In the genomic region with DNA sequence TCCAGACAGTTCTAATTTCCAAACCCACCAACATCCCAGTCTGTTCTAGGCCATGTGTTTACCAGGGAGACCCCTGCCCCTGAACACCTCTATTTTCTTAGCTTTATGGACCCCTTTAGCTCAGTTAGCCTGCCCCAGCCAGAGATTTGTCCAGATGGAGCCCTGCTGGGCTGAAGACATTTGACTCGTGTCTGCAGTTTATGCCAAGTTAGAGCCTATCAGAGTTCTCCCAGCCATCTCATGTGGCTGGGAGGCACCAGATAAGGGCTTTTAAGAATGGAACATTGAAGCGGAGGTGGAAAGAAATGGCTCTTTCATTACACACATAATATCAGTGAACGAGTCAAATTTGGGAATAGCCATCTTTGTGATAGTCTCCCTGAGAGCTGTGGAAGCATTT, we compare ENCODE assay signal across 24 mouse cellular contexts. TPM values are rescaled to one million over a fixed set of nuclear protein-coding genes. Genes with fewer than 3 reads are reported as not detected.
A peak's percentile ranks its signal among the peaks of the same experiment; 100 is the strongest.
DNase-seq lines count a peak whose midpoint lies in the region; ATAC-seq lines count a peak whose summit lies in the region.
"Had no signal": no experiment of that assay in that cellular context is flagged by ENCODE, and none has a peak within 500 bp of the region (broad histone marks: within the 10 kb centered on the region; RNA-seq: fewer than 3 reads in every experiment).

No protein-coding gene starts in this region.

- H3K4me2 ChIP-seq in liver, embryonic 16.5 days (ENCODE audit: low read depth, low read length): peak overlapping the region; percentile 54
- H3K4me2 ChIP-seq: forebrain, embryonic 15.5 days; heart, embryonic 15.5 days; limb, embryonic 15.5 days had no signal

- DNase-seq in heart, embryonic 10.5 days (ENCODE audit: low spot score): no peak
- no peak for DNase-seq in heart, postnatal 10 days
- peak; percentile 60 for DNase-seq in c-Kit-negative CD71-positive TER-119-positive erythroid progenitor cells, embryonic 14.5 days (ENCODE audit: low read depth, low spot score)
- no peak for DNase-seq in embryo, embryonic 11 days
- DNase-seq in embryo, embryonic 10 days (ENCODE audit: low spot score): no peak
- DNase-seq: adrenal gland, postnatal 10 days; cerebellum, adult 11-12 months; cerebellum, postnatal 25 days; gastrocnemius, postnatal 36 days; kidney, adult 2 months; kidney, postnatal 10 days; midbrain, embryonic 14.5 days had no signal

- no peaks in the 10 kb centered on the region for H3K36me3 ChIP-seq in heart, embryonic 10.5 days
- H3K36me3 ChIP-seq in liver, embryonic 16.5 days (ENCODE audit: control insufficient read depth, insufficient read depth): no peaks in the 10 kb centered on the region
- H3K36me3 ChIP-seq: forebrain, embryonic 15.5 days; G1E; limb, embryonic 15.5 days had no signal

- H3K27ac ChIP-seq in heart, embryonic 10.5 days: peak overlapping the region; percentile 52; the same call in 1 of the 2 replicates
- H3K27ac ChIP-seq in liver, embryonic 16.5 days (ENCODE audit: low read length): peak overlapping the region; percentile 84
- H3K27ac ChIP-seq: forebrain, embryonic 15.5 days; heart, embryonic 15.5 days; layer of hippocampus, adult 2 months; limb, embryonic 15.5 days had no signal

- WGBS in heart, embryonic 10.5 days: 47% methylated on average over 3 of the region's 3 CpGs
- 19% methylated on average over 3 of the region's 3 CpGs for WGBS in liver, embryonic 16.5 days (ENCODE audit: insufficient replicate concordance)

- intact Hi-C loops in heart, postnatal 10 days (cut with DNase I): no loop called here

- H3K4me1 ChIP-seq in heart, embryonic 10.5 days: peaks cover 43% of the 10 kb centered on the region
- H3K4me1 ChIP-seq in liver, embryonic 16.5 days (ENCODE audit: control insufficient read depth, low read depth, low read length): peaks cover 37% of the 10 kb centered on the region
- H3K4me1 ChIP-seq: limb, embryonic 15.5 days had no signal

- no peaks in the 10 kb centered on the region for H3K9me3 ChIP-seq in heart, embryonic 10.5 days
- H3K9me3 ChIP-seq in liver, embryonic 16.5 days (replicated peaks; ENCODE audit: control insufficient read depth, low read length): no peaks in the 10 kb centered on the region
- H3K9me3 ChIP-seq: forebrain, embryonic 15.5 days; G1E; heart, embryonic 15.5 days; limb, embryonic 15.5 days had no signal

- H3K4me3 ChIP-seq in heart, embryonic 10.5 days: no peak overlapping the region
- 0 out of 2 replicates have a peak overlapping the region, but pooled peaks have one; percentile 2 for H3K4me3 ChIP-seq in liver, embryonic 16.5 days (ENCODE audit: low read depth, low read length)
- H3K4me3 ChIP-seq: forebrain, embryonic 15.5 days; heart, embryonic 15.5 days; layer of hippocampus, adult 2 months; limb, embryonic 15.5 days; myocyte had no signal

- peaks cover 6% of the 10 kb centered on the region; the same call in 1 of the 2 replicates for H3K27me3 ChIP-seq in heart, embryonic 10.5 days (ENCODE audit: insufficient read depth, poor library complexity, severe bottlenecking)
- no peaks in the 10 kb centered on the region; the same call in 1 of the 2 replicates for H3K27me3 ChIP-seq in liver, embryonic 16.5 days (ENCODE audit: control insufficient read depth, insufficient read depth, low read depth, low read length)
- H3K27me3 ChIP-seq: forebrain, embryonic 15.5 days; heart, embryonic 15.5 days; limb, embryonic 15.5 days had no signal

- ATAC-seq in erythroid progenitor cell, adult 5-6 weeks (replicated peaks; ENCODE audit: low FRiP score, poor library complexity, severe bottlenecking): peak; percentile 86
- ATAC-seq in liver, embryonic 16.5 days (ENCODE audit: low read depth): peak; percentile 77
- ATAC-seq: activated CD4-positive, CD25-positive, alpha-beta regulatory T cell, adult 4 months; forebrain, embryonic 15.5 days; inflammation-experienced regulatory T-cells, adult 6 months; lung, postnatal 0 days had no signal

- peak overlapping the region; percentile 17 for H3K9ac ChIP-seq in liver, embryonic 16.5 days (ENCODE audit: low read depth, low read length)
- H3K9ac ChIP-seq: forebrain, embryonic 15.5 days; heart, embryonic 15.5 days; limb, embryonic 15.5 days had no signal

RNA-seq across cellular contexts. Expression of a gene that starts 57.3 kb away (rescaled TPM):
- 5.6 and 19.8 TPM in 2 replicates for polyA plus RNA-seq in heart, embryonic 10.5 days (2016; fragmentation: Nextera tagmentation; extraction: Ambion mirVana)
- 1,000 to 10,000 TPM; 1,032 to 1,091 TPM for total RNA-seq in heart, postnatal 10 days (2021)
- total RNA-seq in erythroid progenitor cell, adult 5-6 weeks (2015; ENCODE audit: low replicate concordance): not detected in 2 replicates
- 1.5 TPM in 1 of 2 replicates, not detected in the other for total RNA-seq in erythroid progenitor cell, adult 5-6 weeks (2017; ENCODE audit: low replicate concordance)
- 4.2 and 7.8 TPM in 2 replicates for polyA plus RNA-seq in liver, embryonic 16.5 days (2015; fragmentation: Nextera tagmentation; extraction: Ambion mirVana)
- total RNA-seq: megakaryocyte, adult 5-6 weeks had no signal
- polyA plus RNA-seq: activated CD4-positive, CD25-positive, alpha-beta regulatory T cell, adult 4 months; G1E; inflammation-experienced regulatory T-cells, adult 6 months had no signal

Comparison
In these comparisons a context has a peak if more than half of its experiments do, and no peak if none do; other contexts are left out.
1. RNA of a gene that starts 57.3 kb away (total RNA-seq): 1,032 to 1,091 TPM in heart, postnatal 10 days; 1.5 TPM in erythroid progenitor cell, adult 5-6 weeks; every median in the first group is over 100 times any median in the second.